Mouse (Mus musculus) stomach, embryonic 15.5 days (tissue): Measurements from ENCODE around the gene Hnrnpa3. TPM values are rescaled to one million over a fixed set of nuclear protein-coding genes. Genes with fewer than 3 reads are reported as not detected.
"Not testable (repeated sequence)": the region's sequence is repeated elsewhere in the genome, so short reads cannot be mapped to it uniquely, and the experiment has no call there.

Source experiments
- ATAC-seq: fragments of 200-750 bp; cut with Nextera tagmentation; 2 replicates; pipeline ENCODE4 v1.8.0; 2017; ENCODE audit warnings: low read depth, moderate number of reproducible peaks, moderate TSS enrichment; ENCODE audit not compliant: insufficient read depth, low FRiP score
- H3K27ac ChIP-seq: fragments of 300-500 bp; sonication (generic); 2 replicates; pipeline ENCODE4 v1.5.1; 2015; ENCODE audit warnings: mild to moderate bottlenecking, inconsistent platforms
- H3K27me3 ChIP-seq: fragments of 300-500 bp; sonication (generic); replicated peaks from 2 replicates; pipeline ENCODE4 v1.6.1; 2015; ENCODE audit warnings: inconsistent platforms
- H3K36me3 ChIP-seq: fragments of 300-500 bp; sonication (generic); 2 replicates; pipeline ENCODE4 v1.6.1; 2015; ENCODE audit warnings: inconsistent platforms
- H3K4me1 ChIP-seq: fragments of 300-500 bp; sonication (generic); 2 replicates; pipeline ENCODE4 v1.6.1; 2015; ENCODE audit warnings: inconsistent platforms
- H3K4me2 ChIP-seq: fragments of 300-500 bp; sonication (generic); 2 replicates; pipeline ENCODE4 v1.6.1; 2015; ENCODE audit warnings: mild to moderate bottlenecking, inconsistent platforms
- H3K4me3 ChIP-seq: fragments of 300-500 bp; sonication (generic); replicated peaks from 2 replicates; pipeline ENCODE4 v1.5.1; 2015; ENCODE audit warnings: inconsistent platforms
- H3K9ac ChIP-seq: fragments of 300-500 bp; sonication (generic); 2 replicates; pipeline ENCODE4 v1.6.1; 2015; ENCODE audit warnings: inconsistent platforms
- H3K9me3 ChIP-seq: fragments of 300-500 bp; sonication (generic); 2 replicates; pipeline ENCODE4 v1.6.1; 2016; ENCODE audit warnings: inconsistent platforms
- WGBS: fragments of 180-500 bp; shearing (Covaris S2); methylation state at CpG from one replicate; pipeline ENCODE4 v1.1.7; 2015; 5-methylcytosine and 5-hydroxymethylcytosine counted together
- polyA plus RNA-seq: library from polyadenylated mRNA; unstranded; fragments of >200 nt; fragmentation: Nextera tagmentation; extraction: Ambion mirVana; gene quantifications from 2 replicates; pipeline ENCODE4 v1.2.1, GENCODE M21; 2015

Hnrnpa3 gene
- polyA plus RNA-seq, 1 experiment from 2014 or later, result 241 TPM

DNA sequence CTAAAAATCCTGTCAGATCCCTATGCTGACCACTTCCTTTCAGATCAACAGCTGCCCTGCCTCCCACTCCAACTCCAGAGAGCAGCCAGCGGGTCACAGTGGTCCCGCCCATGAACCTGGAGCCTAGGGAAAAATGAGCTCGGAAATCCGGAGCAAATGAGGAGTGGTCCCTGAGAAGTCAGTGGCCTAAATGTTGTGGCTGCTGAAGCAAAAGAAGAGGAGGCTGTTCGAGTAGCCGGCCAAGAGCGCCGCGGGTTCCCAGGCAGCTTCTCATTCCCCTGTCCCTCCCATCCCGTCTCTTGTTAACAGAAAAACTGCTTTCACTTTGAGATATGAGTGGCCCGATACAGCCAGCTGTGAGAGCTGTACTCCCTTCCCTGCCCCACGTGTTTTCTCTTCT, 19.5 kb upstream of the Hnrnpa3 start:
- 10% methylated on average over 11 of the region's 12 CpGs for WGBS
- not testable (repeated sequence) for H3K36me3 ChIP-seq, H3K9me3 ChIP-seq, H3K4me3 ChIP-seq, ATAC-seq, H3K27me3 ChIP-seq, H3K27ac ChIP-seq, H3K9ac ChIP-seq, H3K4me1 ChIP-seq
- H3K4me2 ChIP-seq, result peak overlapping the region; percentile 39; the same call in 1 of the 2 replicates

GRCm38 (mm10) chr2:75642312-75642711, 16.7 kb upstream of the Hnrnpa3 start:
- not testable (repeated sequence) for H3K9me3 ChIP-seq, H3K4me2 ChIP-seq, H3K9ac ChIP-seq, H3K27ac ChIP-seq, H3K4me3 ChIP-seq, H3K27me3 ChIP-seq, H3K4me1 ChIP-seq, ATAC-seq, H3K36me3 ChIP-seq
- 49% methylated on average over 4 of the region's 4 CpGs for WGBS

- WGBS, result 62% methylated on average over 8 of the region's 8 CpGs
Observed at GRCm38 (mm10) chr2:75642795-75643550, 16.1 kb upstream of the Hnrnpa3 start.

DNA sequence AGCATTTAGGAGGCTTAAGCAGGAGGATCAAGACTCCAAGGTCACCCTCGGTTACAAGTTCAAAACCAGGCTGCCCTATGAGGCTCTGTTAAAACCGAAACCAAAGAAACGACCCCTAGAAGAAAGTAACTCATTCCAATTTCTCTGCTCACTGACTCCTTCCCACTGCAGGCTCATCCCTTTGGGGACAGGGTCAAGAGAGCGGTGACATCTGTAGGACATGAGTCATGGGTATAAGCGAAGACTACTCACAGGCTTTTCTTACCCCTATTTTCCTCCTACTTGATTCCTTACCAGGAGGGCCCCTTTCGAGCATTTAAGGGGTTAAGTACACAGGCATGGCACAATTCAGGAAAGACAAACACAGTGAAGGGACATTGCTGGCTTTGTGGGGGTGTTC, 15.1 kb upstream of the Hnrnpa3 start:
- H3K27ac ChIP-seq, result no peak overlapping the region
- no peak overlapping the region for H3K4me3 ChIP-seq
- no peaks in the 10 kb centered on the region for H3K9me3 ChIP-seq
- 81% methylated on average over 6 of the region's 6 CpGs for WGBS
- no peaks in the 10 kb centered on the region for H3K27me3 ChIP-seq
- H3K36me3 ChIP-seq, result no peaks in the 10 kb centered on the region
- H3K4me1 ChIP-seq, result 0 out of 2 replicates have a peak, but pooled peaks cover 3% of the 10 kb centered on the region
- H3K9ac ChIP-seq, result no peak overlapping the region
- no peak overlapping the region for H3K4me2 ChIP-seq
- no peak for ATAC-seq

More at GRCm38 (mm10) chr2:75642795-75643550, 16.1 kb upstream of the Hnrnpa3 start:
- peak; percentile 77 for ATAC-seq
- Histone ChIP-seq H3K4me1 (0 out of 2 replicates have a peak, but pooled peaks cover 3% of the 10 kb centered on the region), H3K9me3 (no peaks in the 10 kb centered on the region), H3K9ac (no peak overlapping the region), H3K27ac (peak overlapping the region; percentile 54; the same call in 1 of the 2 replicates), H3K4me2 (no peak overlapping the region), H3K36me3 (no peaks in the 10 kb centered on the region), H3K4me3 (no peak overlapping the region), H3K27me3 (no peaks in the 10 kb centered on the region)

DNA sequence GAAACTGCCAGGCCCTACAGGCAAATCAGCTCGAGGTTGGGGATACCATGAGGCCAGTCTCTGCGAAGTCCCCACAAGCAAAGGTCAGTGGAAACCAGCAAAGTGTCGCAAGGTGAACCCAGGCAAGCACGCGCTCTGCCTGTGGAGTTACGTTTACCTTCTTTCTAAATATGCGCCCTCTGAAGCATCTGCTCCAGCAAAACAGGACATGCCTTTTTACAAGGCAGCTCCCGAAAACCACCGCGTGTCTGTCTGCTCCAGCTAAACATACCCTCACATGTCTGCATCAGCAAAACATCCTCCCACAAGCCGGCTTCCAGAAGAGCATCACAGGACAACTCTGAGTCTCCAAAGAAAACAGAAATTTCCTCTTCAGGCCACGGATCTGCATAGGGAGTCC, 13.8 kb upstream of the Hnrnpa3 start:
- no peak overlapping the region for H3K27ac ChIP-seq
- H3K4me3 ChIP-seq, result no peak overlapping the region
- no peak overlapping the region for H3K4me2 ChIP-seq
- 0 out of 2 replicates have a peak, but pooled peaks cover 3% of the 10 kb centered on the region for H3K4me1 ChIP-seq
- no peaks in the 10 kb centered on the region for H3K27me3 ChIP-seq
- no peak overlapping the region for H3K9ac ChIP-seq
- ATAC-seq, result no peak
- 94% methylated on average over 12 of the region's 12 CpGs for WGBS
- no peaks in the 10 kb centered on the region for H3K9me3 ChIP-seq
- H3K36me3 ChIP-seq, result no peaks in the 10 kb centered on the region

DNA sequence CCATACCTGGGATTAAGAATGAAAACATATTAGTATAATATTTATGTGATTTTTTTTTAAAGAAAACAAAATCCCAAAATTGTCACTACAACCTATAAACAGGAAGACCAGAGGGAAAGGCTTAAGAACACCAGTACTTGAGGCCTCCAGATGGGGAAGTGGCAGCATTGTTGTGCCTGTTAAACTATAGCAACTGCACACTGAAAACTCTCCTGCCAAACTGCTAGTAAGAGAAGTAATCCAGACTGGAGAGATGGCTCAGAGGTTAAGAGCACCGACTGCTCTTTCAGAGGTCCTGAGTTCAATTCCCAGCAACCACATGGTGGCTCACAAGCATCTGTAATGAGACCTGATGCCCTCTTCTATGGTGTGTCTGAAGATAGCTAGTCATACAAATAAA, 8.6 kb upstream of the Hnrnpa3 start:
- Histone ChIP-seq H3K4me2 (no peak overlapping the region), H3K27me3 (no peaks in the 10 kb centered on the region), H3K9ac (no peak overlapping the region), H3K4me3 (no peak overlapping the region), H3K27ac (no peak overlapping the region), H3K9me3 (no peaks in the 10 kb centered on the region), H3K36me3 (no peaks in the 10 kb centered on the region), H3K4me1 (no peaks in the 10 kb centered on the region)
- ATAC-seq, result no peak
- 89% methylated on average over 1 of the region's 1 CpGs for WGBS

- Histone ChIP-seq H3K9ac (no peak overlapping the region), H3K27me3 (no peaks in the 10 kb centered on the region), H3K36me3 (no peaks in the 10 kb centered on the region), H3K4me2 (no peak overlapping the region), H3K9me3 (no peaks in the 10 kb centered on the region), H3K4me3 (no peak overlapping the region), H3K27ac (no peak overlapping the region), H3K4me1 (peaks cover 4% of the 10 kb centered on the region; the same call in 1 of the 2 replicates)
- no peak for ATAC-seq
Observed at GRCm38 (mm10) chr2:75653150-75653549, 5.9 kb upstream of the Hnrnpa3 start.

- Histone ChIP-seq H3K4me1 (peaks cover 4% of the 10 kb centered on the region; the same call in 1 of the 2 replicates), H3K9ac (no peak overlapping the region), H3K27ac (no peak overlapping the region), H3K4me3 (no peak overlapping the region), H3K27me3 (no peaks in the 10 kb centered on the region), H3K4me2 (no peak overlapping the region), H3K36me3 (no peaks in the 10 kb centered on the region), H3K9me3 (no peaks in the 10 kb centered on the region)
- no peak for ATAC-seq
- 76% methylated on average over 1 of the region's 1 CpGs for WGBS
Observed at GRCm38 (mm10) chr2:75654679-75655078, 4.4 kb upstream of the Hnrnpa3 start.

GRCm38 (mm10) chr2:75656924-75657323, 2.1 kb upstream of the Hnrnpa3 start:
- peak overlapping the region; percentile 96 for H3K27ac ChIP-seq
- H3K4me1 ChIP-seq, result peaks cover 10% of the 10 kb centered on the region; the same call in 1 of the 2 replicates
- no peak overlapping the region for H3K4me3 ChIP-seq
- no peak overlapping the region for H3K4me2 ChIP-seq
- 89% methylated on average over 5 of the region's 5 CpGs for WGBS
- H3K9me3 ChIP-seq, result no peaks in the 10 kb centered on the region
- H3K9ac ChIP-seq, result no peak overlapping the region
- ATAC-seq, result no peak
- no peaks in the 10 kb centered on the region for H3K36me3 ChIP-seq
- no peaks in the 10 kb centered on the region for H3K27me3 ChIP-seq

DNA sequence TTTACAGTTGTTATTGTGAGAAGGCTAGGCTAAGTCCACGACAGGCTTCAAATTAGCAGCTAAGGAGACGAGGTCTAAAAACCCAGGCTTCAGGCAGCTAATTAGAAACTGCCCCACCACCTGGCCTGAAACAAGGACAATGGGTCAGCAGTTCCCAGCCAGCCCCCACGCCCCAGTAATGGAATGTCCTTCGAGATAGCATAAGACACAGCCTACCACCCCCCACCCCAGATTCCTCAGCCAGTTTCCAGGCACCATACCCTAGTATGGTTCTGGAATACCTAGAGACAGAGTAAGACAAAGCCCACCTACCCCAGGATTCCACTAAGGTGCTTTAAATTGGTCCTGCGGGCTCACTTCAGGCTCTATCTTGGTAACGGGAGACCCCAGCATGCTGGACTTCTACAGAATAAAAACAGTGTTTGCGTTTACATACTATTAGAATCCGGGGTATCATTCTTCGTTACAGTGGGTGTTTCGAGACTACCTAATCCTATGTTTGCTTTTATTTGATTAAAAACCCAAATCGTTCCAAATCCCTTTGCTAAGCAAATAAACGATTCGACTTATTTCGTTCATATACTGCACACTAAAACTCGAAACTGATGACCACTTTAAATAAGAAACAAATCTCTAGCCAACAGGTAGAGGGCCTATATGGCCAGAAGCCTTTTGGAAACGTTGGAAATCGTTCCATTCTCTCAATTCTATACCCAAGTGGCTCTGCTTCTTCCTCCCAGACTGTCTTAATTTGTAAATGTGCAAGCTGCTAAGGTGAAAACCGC, 962 bp upstream of the Hnrnpa3 start:
- Histone ChIP-seq H3K4me1 (peaks cover 10% of the 10 kb centered on the region; the same call in 1 of the 2 replicates), H3K36me3 (peaks cover 7% of the 10 kb centered on the region; the same call in 1 of the 2 replicates), H3K27me3 (no peaks in the 10 kb centered on the region), H3K4me3 (peak overlapping the region; percentile 78), H3K27ac (peak overlapping the region; percentile 96), H3K4me2 (peak overlapping the region; percentile 63), H3K9ac (peak overlapping the region; percentile 67), H3K9me3 (no peaks in the 10 kb centered on the region)
- 2% methylated on average over 18 of the region's 18 CpGs for WGBS
- no peak for ATAC-seq

DNA sequence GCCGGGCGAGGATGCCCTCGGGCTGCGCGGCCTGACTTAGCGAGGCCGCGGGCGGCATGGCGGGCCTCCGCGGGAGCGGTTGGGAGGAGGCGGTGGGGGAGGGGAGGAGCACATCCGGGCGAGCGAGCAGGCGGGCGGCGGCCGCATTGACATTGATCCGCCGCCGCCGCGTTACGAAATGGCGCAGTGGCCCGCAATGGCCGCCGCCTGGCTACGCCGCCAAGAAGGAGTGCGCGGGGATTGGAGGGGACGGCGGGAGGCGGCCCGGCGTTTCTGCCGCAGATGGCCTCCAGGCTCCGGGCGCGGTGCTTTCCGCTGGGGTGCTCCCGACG, 534 bp downstream of the Hnrnpa3 start:
- H3K36me3 ChIP-seq, result peaks cover 13% of the 10 kb centered on the region; the same call in 1 of the 2 replicates
- WGBS, result 1% methylated on average over 37 of the region's 47 CpGs

More for the DNA sequence above, 534 bp downstream of the Hnrnpa3 start:
- Histone ChIP-seq H3K9me3 (no peaks in the 10 kb centered on the region), H3K9ac (peak overlapping the region; percentile 97), H3K27ac (peak overlapping the region; percentile 98), H3K27me3 (no peaks in the 10 kb centered on the region), H3K4me3 (peak overlapping the region; percentile 78), H3K4me1 (peaks cover 10% of the 10 kb centered on the region; the same call in 1 of the 2 replicates), H3K4me2 (peak overlapping the region; percentile 73)
- ATAC-seq, result peak; percentile 67
